Mouse (Mus musculus) thymus, postnatal 14 days (tissue): ENCODE measurements at regions not wholly inside any gene's neighbourhood (a gene's known extent, or its start where the extent isn't known, plus 50 kb on each side); places are given as distances from the start of the nearest gene placed in this dataset.

Experiments
- DNase-seq: peaks from one replicate; pipeline ENCODE4 v3.0.0; 2021

DNA sequence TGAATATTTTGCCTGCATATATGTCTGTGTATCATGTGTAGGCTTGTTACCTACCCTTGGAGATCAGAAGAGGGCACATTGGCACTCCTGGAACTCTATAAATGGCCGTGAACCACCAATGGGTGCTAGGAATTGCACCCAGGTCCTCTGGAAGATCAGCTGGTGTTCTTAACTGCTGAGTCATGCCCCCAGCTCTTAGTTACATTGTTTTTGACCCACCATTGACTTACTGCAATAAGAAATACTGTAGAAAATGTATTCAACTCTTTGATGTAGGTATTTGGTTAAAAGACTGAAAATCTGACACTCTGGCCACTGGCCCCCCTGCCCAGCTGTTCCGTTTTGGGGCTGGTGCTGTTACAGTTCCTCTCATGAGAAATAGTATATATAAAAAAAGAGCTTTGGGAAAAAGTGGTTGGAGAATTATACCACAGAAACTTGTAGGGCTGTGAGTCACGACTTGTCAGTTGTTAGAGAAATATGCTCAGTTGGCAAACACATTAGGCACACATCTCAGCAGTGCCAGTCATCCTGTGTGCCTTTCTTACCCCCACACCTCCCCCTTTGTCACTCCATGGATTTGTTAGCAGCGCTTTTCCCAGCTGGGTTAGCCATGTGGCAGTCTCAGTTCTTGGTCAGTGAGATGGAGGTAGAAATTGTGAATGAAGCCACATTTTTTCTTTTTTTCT lies 58.4 kb upstream of the Arhgap32 start:
- DNase-seq: no peak

DNA sequence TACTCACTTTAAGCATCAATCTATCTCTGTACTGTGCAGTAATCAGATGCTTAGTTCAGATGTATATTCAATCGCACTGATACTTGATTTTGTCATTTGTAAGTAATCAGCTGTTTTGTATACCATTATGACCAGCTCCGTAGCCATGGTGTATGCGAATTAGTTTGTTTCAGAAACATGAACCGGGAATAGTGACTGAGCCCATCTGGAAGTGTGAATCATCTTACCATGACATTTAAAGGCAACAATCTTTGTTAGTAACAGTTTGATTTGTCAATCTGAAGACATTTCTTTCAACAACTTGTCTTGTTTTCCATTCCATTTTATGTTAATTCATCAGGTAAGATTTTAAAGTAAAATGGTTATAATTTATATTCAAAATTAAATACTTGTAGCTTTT lies 53.2 kb upstream of the Arhgap32 start:
- no peak for DNase-seq

DNA sequence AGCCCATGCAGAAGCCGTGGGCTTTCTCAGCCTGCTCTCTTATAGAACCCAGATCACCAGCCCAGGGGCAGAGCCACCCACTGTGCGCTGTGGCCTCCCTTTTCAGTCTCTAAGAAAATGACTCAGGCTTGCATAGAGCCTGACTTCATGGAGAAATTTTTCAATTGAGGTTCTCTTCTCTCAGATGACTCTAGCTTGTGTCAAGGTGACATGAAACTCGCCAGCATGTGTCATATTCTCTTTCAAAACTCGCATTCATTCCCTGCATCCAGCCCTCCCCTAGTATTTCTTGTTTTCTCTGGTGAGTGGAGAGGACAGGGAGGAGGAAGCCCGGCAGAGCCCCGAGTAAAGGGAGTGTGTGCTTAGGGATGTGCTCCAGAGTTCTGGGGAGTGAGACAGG lies 52.4 kb upstream of the Arhgap32 start:
- no peak for DNase-seq

DNA sequence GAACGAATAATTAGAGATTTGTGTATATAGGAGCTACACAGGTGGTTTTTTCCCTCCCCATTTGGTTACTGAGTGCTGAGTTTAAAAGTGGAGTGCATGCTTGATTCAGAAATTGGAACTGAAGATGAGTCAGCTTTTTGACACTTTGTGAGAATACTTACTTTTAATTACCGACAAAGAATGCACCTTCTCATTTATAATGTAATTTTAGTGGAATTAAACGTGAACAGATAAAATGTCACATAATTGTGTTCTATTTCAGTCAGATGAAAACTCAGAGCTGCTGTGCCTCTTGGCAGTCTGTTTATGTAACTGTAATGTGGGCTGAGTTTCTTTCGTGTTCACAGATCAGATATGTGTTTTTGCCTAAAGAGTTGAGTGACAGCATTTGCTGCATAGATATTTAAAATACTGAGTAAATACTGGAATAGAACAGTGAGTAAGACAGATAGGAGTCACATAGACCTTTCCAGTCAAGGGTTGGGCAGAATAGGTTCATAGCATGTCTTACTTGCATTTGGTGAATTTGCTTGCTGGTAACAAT lies 51.9 kb upstream of the Arhgap32 start:
- DNase-seq: no peak
